Mouse (Mus musculus): ENCODE measurements around the gene Casc1. TPM values are rescaled to one million over a fixed set of nuclear protein-coding genes. Genes with fewer than 3 reads are reported as not detected.
"Not testable (repeated sequence)": the region's sequence is repeated elsewhere in the genome, so short reads cannot be mapped to it uniquely, and the experiment has no call there.

Gene Casc1
- polyA plus RNA-seq, 1 experiment from 2014 or later = 1.3 TPM

DNA sequence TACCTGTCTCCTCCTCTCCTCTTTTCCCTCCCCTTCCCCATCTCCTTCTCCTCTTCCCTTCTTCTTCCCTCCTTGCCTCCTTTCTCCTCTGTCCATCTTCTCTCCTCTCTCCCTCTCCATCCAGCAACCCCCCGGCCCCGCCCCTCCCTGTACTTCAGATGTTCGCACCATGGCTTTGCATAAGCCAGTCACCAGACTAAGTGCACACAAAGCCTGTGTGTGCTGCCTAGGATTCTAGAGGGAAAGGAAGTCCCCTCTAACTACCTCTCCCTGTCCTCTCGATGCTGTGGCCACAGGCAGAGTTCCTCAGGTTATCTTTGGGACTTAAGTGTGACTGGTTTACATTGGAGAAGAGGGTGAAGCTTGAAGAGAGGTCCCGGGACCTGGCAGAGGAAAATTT lies 50.2 kb downstream of the Casc1 start:
- Histone ChIP-seq H3K9me3 (no peaks in the 10 kb centered on the region), H3K4me1 (no peaks in the 10 kb centered on the region), H3K4me3 (no peak overlapping the region), H3K27ac (no peak overlapping the region), H3K27me3 (no peaks in the 10 kb centered on the region), H3K4me2 (no peak overlapping the region), H3K9ac (no peak overlapping the region), H3K36me3 (no peaks in the 10 kb centered on the region)
- no peak for ATAC-seq (ENCODE audit: borderline replicate concordance, extremely low read depth, low FRiP score, low TSS enrichment)
- 42% methylated on average over 5 of the region's 5 CpGs for WGBS

DNA sequence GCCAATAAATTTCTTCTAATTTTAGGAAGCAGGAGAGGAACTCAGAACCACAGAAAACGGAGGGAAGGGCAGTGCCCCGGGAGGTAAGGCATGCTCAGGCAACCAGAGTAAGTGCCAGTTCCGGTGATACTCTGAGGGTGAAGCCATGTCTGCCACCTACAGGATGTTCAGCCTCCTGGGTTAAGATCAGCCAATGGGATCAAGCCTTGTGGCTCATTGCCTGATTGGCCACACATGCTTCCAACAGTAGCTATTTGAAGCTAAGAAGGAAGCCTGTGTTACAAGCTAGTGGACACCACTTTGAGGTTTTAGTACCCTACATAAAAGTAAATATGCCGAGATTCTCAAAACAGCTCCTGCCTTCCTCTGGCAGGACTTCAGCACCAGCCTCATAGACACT lies 52.2 kb downstream of the Casc1 start:
- ATAC-seq (ENCODE audit: borderline replicate concordance, extremely low read depth, low FRiP score, low TSS enrichment) = no peak
- Histone ChIP-seq H3K27ac (no peak overlapping the region), H3K9ac (no peak overlapping the region), H3K36me3 (no peaks in the 10 kb centered on the region), H3K9me3 (no peaks in the 10 kb centered on the region), H3K4me1 (no peaks in the 10 kb centered on the region), H3K27me3 (no peaks in the 10 kb centered on the region), H3K4me3 (no peak overlapping the region), H3K4me2 (no peak overlapping the region)
- WGBS = 62% methylated on average over 4 of the region's 4 CpGs

DNA sequence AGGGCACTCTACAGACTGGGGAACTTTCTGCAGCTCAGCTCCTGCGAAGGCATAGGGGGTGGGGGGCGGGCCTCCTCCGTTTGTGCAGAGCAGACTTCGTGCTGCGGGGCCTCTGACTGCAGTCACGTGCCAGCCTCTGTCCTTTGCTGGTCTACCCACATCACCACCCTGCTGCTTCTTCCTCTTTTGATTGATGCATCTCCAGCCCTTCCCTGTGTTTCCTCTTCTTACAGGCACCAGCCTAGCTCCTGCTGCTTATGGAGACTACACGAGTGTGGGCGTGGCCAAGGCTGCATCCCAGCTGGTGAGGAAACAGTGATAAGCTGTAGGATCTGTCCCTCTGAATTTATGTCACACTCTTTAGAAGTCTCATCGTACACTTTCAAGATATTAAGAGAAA lies 61.8 kb downstream of the Casc1 start:
- Histone ChIP-seq H3K36me3 (no peaks in the 10 kb centered on the region), H3K9me3 (no peaks in the 10 kb centered on the region)
- ATAC-seq (ENCODE audit: borderline replicate concordance, extremely low read depth, low FRiP score, low TSS enrichment) = peak; percentile 52; the same call in 1 of the 2 replicates

DNA sequence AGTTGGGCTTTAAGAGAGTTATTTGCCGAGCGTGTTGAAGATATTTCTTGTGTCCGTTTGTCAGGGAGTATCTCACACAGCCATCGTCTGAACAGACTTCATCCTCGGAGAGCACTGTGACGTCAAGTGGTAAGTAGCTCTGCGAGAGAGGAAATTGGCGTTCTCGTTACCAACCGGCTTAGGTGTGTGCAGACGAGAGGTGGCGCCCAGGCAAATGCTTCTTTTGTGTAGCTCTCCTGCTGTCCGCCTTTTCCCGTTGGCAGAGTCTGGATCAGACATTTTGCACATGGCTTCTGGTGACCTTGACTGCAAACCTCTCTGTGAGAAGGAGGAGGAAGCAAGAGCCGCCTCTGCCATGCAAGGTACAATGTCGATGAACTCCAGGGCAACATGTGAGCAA lies 63.1 kb downstream of the Casc1 start:
- Histone ChIP-seq H3K9ac (no peak overlapping the region), H3K4me1 (no peaks in the 10 kb centered on the region), H3K36me3 (no peaks in the 10 kb centered on the region), H3K4me2 (no peak overlapping the region), H3K4me3 (no peak overlapping the region), H3K9me3 (no peaks in the 10 kb centered on the region), H3K27ac (no peak overlapping the region), H3K27me3 (no peaks in the 10 kb centered on the region)
- ATAC-seq (ENCODE audit: borderline replicate concordance, extremely low read depth, low FRiP score, low TSS enrichment) = no peak
- WGBS = 69% methylated on average over 16 of the region's 16 CpGs

More for the DNA sequence above, 61.8 kb downstream of the Casc1 start:
- Histone ChIP-seq H3K9ac (no peak overlapping the region), H3K4me1 (no peaks in the 10 kb centered on the region), H3K27ac (no peak overlapping the region), H3K27me3 (no peaks in the 10 kb centered on the region), H3K4me2 (no peak overlapping the region), H3K4me3 (no peak overlapping the region)
- WGBS = 30% methylated on average over 9 of the region's 9 CpGs

DNA sequence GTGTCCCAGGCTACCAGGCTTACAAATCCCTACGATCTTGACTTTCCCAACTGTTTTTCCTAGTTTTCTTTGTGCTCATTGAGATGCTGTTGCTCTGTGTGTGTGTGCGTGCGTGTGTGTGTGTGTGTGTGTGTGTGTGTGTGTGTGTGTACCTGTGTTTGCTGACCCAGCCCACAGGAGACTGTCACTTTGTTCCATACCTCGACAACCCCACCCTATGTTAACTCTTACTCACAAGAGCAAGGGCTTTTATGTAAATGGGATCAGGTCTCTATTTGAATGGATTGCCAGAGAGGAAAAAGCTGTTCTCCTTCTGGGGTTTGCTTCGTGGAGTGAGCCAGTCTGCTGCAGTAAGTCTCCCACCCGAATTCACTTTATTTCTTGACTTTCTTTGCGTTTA lies 65.6 kb downstream of the Casc1 start:
- 61% methylated on average over 7 of the region's 7 CpGs for WGBS
- Histone ChIP-seq H3K4me3 (no peak overlapping the region), H3K4me1 (no peaks in the 10 kb centered on the region), H3K36me3 (no peaks in the 10 kb centered on the region), H3K9me3 (no peaks in the 10 kb centered on the region), H3K27ac (no peak overlapping the region), H3K27me3 (no peaks in the 10 kb centered on the region), H3K4me2 (no peak overlapping the region), H3K9ac (no peak overlapping the region)
- no peak for ATAC-seq (ENCODE audit: borderline replicate concordance, extremely low read depth, low FRiP score, low TSS enrichment)

DNA sequence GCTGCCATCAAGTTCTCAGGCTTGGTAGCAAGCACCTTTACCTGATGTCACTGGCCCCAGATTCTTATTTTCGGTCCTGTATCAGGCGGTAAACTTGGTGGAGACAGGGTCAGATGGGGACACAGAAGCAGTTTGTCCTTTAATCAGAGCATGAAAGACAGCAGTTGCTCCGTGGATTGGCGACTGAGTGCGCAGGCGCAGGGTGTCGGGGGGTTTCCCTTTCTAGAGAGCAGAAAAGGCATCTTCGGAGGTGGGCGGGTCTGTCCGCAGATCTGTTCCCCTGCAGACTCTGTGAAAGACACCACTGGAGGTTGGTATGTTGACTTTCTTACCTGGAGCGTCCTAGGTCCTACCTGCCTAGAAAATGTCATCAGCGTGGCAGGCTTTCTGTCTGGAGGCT lies 69.0 kb downstream of the Casc1 start:
- no peak overlapping the region for H3K4me2 ChIP-seq
- no peaks in the 10 kb centered on the region for H3K4me1 ChIP-seq
- no peaks in the 10 kb centered on the region for H3K36me3 ChIP-seq
- no peak overlapping the region for H3K27ac ChIP-seq
- no peak overlapping the region for H3K4me3 ChIP-seq
- 81% methylated on average over 12 of the region's 12 CpGs for WGBS
- no peak overlapping the region for H3K9ac ChIP-seq
- no peaks in the 10 kb centered on the region for H3K27me3 ChIP-seq
- H3K9me3 ChIP-seq = no peaks in the 10 kb centered on the region
- ATAC-seq (ENCODE audit: borderline replicate concordance, extremely low read depth, low FRiP score, low TSS enrichment) = no peak

DNA sequence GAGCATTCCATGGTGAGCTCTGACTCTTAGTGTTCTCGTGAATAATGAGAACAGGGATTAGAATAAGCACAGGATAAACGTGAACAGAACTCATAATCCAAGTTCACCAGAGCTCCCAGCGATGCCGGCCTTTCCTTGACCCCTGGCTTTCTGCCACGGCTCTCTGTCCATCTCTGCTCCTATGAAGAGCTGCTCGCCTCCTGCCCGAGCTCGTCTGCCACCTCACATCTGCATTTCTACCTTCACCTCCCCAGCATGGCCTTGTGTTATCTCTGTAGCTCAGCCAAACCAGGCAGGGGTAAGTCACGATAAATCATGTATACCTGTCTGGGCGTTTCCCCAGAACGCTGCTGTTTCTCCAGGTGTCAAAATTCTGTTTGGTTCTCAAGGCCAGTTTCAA lies 70.1 kb downstream of the Casc1 start:
- no peak overlapping the region for H3K9ac ChIP-seq
- no peaks in the 10 kb centered on the region for H3K4me1 ChIP-seq
- 57% methylated on average over 11 of the region's 11 CpGs for WGBS
- H3K27ac ChIP-seq = no peak overlapping the region
- H3K27me3 ChIP-seq = no peaks in the 10 kb centered on the region
- no peaks in the 10 kb centered on the region for H3K36me3 ChIP-seq
- no peak overlapping the region for H3K4me2 ChIP-seq
- ATAC-seq (ENCODE audit: borderline replicate concordance, extremely low read depth, low FRiP score, low TSS enrichment) = no peak
- no peaks in the 10 kb centered on the region for H3K9me3 ChIP-seq
- H3K4me3 ChIP-seq = no peak overlapping the region

DNA sequence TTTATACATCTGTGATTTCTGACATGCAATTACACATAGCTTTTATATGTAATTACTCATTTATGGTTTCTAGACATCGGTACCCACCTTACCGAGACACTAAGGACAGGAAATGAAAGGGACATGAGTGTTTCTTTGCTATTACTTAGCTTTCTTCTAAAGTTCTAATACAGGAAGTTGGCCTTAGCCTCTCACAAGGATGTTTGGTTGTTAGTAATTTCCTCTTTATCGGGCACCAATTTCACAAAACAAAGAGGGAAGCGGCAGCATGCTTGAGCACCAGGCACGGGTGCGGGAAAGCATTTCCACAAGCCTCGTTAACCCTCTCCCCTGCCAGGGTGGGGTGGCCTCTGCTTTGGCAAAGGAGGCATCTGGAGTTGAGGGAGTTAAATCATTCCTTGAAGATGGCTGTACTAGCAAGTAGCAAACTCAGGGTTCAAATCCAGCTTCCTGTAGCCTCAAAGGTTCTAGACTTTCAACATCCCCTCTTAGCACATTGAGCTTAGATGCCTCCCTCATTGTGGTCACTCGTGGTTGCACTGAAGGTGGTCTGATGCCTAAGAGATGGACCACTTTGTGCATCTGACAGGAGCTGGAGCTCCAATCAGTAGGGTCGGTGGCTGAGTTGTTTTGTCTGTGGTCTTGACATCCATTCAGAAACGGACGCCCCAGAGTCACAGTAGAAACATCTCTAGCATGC lies 70.9 kb downstream of the Casc1 start:
- H3K27me3 ChIP-seq = no peaks in the 10 kb centered on the region
- H3K36me3 ChIP-seq = no peaks in the 10 kb centered on the region
- no peak overlapping the region for H3K9ac ChIP-seq
- H3K4me3 ChIP-seq = no peak overlapping the region
- H3K9me3 ChIP-seq = no peaks in the 10 kb centered on the region
- ATAC-seq (ENCODE audit: borderline replicate concordance, extremely low read depth, low FRiP score, low TSS enrichment) = no peak
- no peak overlapping the region for H3K4me2 ChIP-seq
- H3K4me1 ChIP-seq = no peaks in the 10 kb centered on the region
- peak overlapping the region; percentile 56 for H3K27ac ChIP-seq
- 67% methylated on average over 11 of the region's 11 CpGs for WGBS

DNA sequence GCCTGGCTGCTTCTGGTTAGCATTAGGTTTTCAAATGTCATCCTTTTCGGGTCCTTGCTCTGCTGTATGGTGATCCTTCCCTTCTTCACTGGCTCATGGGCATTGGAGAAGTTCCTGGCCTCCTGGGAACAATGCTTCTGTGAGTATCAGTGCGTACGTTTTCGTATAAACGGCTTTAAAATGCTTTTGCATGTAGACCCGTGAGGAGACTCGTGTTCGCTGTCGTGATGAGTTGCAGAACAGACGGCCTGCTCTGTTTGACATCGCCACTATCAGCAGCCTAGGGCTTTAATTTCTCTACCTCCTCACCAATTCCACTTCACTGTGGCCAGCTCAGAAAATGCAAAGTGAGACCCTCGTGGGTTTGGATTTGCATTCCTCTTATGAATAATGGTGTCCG lies 71.6 kb downstream of the Casc1 start:
- H3K27me3 ChIP-seq = no peaks in the 10 kb centered on the region
- no peaks in the 10 kb centered on the region for H3K36me3 ChIP-seq
- no peaks in the 10 kb centered on the region for H3K4me1 ChIP-seq
- no peaks in the 10 kb centered on the region for H3K9me3 ChIP-seq
- 0 out of 2 replicates have a peak overlapping the region, but pooled peaks have one; percentile 56 for H3K27ac ChIP-seq
- no peak for ATAC-seq (ENCODE audit: borderline replicate concordance, extremely low read depth, low FRiP score, low TSS enrichment)
- H3K9ac ChIP-seq = no peak overlapping the region
- 83% methylated on average over 13 of the region's 13 CpGs for WGBS
- H3K4me3 ChIP-seq = no peak overlapping the region
- H3K4me2 ChIP-seq = no peak overlapping the region

DNA sequence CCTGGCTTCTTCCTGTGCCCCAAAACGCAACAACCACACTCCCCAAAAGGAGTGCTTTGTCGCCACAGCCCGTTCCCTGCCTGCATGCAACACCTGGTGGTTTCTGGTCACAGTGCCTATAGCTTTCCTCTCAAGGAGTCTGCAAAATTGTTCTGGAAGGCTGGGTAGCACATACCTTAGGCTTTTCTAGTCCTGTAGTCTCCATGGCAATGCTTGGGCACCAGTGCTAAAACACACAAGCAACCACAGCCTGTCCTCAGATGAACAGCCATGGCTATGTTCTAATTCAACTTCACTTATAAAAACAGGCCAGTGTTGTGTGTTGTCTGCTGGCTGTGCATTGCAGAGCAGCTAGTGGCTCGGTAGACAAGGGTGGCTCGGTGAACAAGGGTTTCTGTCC lies 74.0 kb downstream of the Casc1 start:
- no peak overlapping the region for H3K27ac ChIP-seq
- WGBS = 78% methylated on average over 5 of the region's 5 CpGs
- H3K4me2 ChIP-seq = no peak overlapping the region
- H3K9ac ChIP-seq = no peak overlapping the region
- no peak overlapping the region for H3K4me3 ChIP-seq
- H3K27me3 ChIP-seq = no peaks in the 10 kb centered on the region
- no peaks in the 10 kb centered on the region for H3K4me1 ChIP-seq
- ATAC-seq (ENCODE audit: borderline replicate concordance, extremely low read depth, low FRiP score, low TSS enrichment) = no peak
- no peaks in the 10 kb centered on the region for H3K36me3 ChIP-seq
- H3K9me3 ChIP-seq = no peaks in the 10 kb centered on the region

DNA sequence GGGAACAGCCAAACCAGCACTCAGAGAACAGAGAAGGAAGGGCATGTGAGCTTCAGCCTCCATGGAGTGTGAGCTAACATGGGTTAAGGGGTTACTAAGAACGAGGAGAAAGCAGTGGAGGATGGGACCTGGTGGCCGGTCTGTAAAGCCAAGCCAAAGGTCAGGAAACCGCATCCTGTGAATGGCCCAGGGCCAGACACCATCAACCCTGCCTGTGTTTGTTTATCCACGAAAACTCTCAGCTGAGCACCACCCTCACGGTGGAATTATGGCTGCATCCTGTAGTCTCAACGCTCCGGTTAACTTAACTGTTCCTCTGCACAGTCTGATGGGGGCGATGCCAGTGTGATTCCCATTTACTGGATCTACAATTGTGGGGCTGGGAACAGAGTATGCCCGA lies 75.0 kb downstream of the Casc1 start:
- H3K4me1 ChIP-seq = no peaks in the 10 kb centered on the region
- no peak overlapping the region for H3K9ac ChIP-seq
- H3K4me2 ChIP-seq = no peak overlapping the region
- H3K27me3 ChIP-seq = no peaks in the 10 kb centered on the region
- no peak overlapping the region for H3K27ac ChIP-seq
- H3K36me3 ChIP-seq = no peaks in the 10 kb centered on the region
- no peak for ATAC-seq (ENCODE audit: borderline replicate concordance, extremely low read depth, low FRiP score, low TSS enrichment)
- WGBS = 47% methylated on average over 9 of the region's 9 CpGs
- no peaks in the 10 kb centered on the region for H3K9me3 ChIP-seq
- no peak overlapping the region for H3K4me3 ChIP-seq

DNA sequence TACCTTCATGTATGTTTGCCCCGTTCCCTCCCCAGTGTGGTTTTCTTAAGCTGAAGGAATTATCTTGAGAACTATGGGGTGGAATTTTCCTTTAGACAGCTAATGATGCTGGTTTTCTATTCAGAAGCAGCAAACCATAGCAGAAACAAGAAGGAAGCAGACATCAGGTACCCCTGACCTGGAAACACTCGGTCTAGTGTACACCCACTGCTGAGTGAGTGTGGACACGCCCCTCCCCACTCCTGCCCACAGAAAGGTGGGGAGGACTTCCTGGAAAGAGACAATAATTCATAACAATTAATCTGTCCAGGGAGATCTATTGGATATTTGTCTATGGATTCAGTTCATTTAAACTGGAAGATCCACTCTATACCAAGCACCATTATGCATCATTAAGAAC lies 75.5 kb downstream of the Casc1 start:
- no peaks in the 10 kb centered on the region for H3K27me3 ChIP-seq
- no peak overlapping the region for H3K4me3 ChIP-seq
- no peak for ATAC-seq (ENCODE audit: borderline replicate concordance, extremely low read depth, low FRiP score, low TSS enrichment)
- H3K9ac ChIP-seq = no peak overlapping the region
- no peaks in the 10 kb centered on the region for H3K36me3 ChIP-seq
- H3K4me1 ChIP-seq = no peaks in the 10 kb centered on the region
- 70% methylated on average over 3 of the region's 3 CpGs for WGBS
- H3K9me3 ChIP-seq = no peaks in the 10 kb centered on the region
- no peak overlapping the region for H3K4me2 ChIP-seq
- no peak overlapping the region for H3K27ac ChIP-seq

DNA sequence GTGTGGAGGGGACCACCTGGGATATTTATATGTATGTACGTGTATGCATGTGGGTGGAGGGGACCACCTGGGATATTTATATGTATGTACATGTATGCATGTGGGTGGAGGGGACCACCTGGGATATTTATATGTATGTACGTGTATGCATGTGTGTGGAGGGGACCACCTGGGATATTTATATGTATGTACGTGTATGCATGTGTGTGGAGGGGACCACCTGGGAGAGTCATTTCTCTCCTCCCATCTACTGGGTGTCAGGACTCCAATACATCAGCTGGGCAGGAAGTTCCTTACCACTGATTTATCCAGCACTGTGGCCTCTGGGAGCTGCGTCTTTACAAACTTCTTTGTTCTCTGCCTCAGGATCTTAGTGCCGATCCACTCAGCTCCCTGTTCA lies 77.8 kb downstream of the Casc1 start:
- not testable (repeated sequence) for H3K27me3 ChIP-seq; ATAC-seq (ENCODE audit: borderline replicate concordance, extremely low read depth, low FRiP score, low TSS enrichment); H3K36me3 ChIP-seq; H3K9ac ChIP-seq; H3K4me2 ChIP-seq; H3K4me3 ChIP-seq; H3K4me1 ChIP-seq; H3K27ac ChIP-seq; H3K9me3 ChIP-seq
- WGBS = 75% methylated on average over 5 of the region's 5 CpGs

All from lung, embryonic 15.5 days (tissue).